Mouse (Mus musculus) MN1 (cell line): Measurements from ENCODE around the gene Zbtb16.

Source experiments
- DNase-seq: peaks from one replicate; pipeline ENCODE4 v3.0.0-alpha.2; 2016; ENCODE audit warnings: low spot score

Gene Zbtb16

DNA sequence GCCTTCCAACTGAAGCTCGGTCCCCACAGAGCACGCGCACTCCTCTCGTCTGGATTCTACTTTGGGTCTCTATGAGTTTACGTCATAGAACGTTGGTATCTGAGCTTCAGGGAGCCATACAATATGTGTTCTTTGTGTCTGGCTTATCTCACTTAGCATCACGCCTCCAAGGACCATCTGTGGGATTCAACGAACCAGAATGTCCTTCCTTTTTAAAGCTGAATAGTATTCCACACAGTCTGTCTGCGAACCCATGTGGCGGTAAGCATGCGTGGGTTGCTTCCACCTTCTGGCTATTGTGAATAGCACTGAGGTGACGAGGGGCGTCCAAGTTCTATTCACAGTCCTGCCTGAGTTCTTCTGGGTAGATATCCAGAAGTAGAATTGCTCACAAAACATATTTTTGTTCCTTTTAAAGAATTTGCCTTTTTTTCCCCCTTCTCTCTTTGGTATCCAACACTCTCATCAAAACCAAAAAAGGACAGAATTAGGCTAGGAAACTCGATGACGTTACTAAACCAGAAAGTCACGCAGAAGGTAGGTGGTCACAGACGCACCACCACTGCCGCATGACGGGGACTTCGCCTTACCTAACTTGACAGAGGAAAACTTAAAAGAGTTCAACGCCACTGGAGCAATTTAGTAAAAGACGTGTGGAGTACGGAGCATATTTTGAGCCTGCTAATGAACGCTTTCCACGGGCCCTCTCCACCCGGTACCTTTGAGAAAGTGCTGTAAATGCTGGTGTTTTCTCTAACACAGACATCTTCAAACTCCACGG is 32.4 kb downstream of the Zbtb16 start:
- no peak for DNase-seq

DNA sequence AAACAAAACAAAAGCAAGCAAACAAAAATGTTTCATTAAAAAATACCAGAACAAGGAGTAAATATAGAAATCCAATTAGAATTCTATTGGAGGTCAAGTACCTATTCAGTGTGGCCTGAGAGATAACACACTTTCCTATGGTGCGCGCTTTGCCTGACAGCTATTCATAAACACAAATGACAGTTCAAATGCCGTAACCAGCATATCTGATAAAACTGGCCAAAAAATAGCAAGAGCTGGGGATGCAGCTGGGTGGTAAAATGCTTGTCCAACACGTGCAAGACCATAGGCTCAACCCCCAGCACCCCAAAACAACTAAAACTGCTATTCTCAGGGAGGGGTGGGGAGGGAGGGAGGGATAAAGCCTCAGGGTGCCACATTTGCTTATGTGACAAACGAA is 33.6 kb downstream of the Zbtb16 start:
- DNase-seq = no peak

- DNase-seq = no peak
Observed at GRCm38 (mm10) chr9:48801322-48801721, 34.7 kb downstream of the Zbtb16 start.

DNA sequence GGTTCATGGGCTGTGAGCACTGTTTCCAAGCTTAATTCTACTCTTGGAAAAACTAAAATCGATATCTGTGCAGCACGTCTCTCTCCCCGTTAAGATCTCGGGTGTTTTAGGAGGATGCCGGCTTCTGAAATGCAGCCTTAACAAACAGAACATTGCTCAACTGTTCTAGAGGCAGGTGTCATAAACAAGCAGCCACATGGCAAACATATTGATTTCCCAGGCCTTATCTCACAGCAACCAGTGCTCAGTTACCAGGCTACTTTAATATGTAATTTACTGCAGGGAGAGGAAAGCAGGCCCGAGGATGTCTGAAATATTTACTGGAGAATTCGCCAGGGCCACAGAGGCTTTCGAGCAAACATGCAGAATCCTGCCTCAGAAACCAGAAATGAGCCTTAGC is 35.4 kb downstream of the Zbtb16 start:
- DNase-seq = no peak

DNA sequence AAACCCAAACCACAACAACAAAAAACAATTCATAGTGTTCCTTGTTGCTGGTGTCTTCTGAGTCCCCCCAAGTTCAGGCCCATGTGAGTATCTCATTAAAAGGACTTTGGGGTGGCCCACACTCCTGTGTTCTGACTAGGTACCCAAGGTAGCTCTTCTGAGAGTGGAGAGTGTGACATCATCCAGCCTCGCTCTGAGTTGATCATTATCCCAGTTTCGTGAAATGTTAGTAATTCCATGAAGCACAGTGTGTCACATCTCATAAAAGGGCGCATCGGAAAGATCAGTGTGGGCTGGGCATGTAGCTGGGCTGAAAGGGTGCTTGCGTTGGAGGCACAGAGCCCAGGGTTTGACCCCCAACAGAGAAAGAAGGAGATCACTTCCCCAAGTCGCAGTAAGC is 38.0 kb downstream of the Zbtb16 start:
- DNase-seq = no peak

GRCm38 (mm10) chr9:48796267-48796822 is 39.7 kb downstream of the Zbtb16 start:
- no peak for DNase-seq

DNA sequence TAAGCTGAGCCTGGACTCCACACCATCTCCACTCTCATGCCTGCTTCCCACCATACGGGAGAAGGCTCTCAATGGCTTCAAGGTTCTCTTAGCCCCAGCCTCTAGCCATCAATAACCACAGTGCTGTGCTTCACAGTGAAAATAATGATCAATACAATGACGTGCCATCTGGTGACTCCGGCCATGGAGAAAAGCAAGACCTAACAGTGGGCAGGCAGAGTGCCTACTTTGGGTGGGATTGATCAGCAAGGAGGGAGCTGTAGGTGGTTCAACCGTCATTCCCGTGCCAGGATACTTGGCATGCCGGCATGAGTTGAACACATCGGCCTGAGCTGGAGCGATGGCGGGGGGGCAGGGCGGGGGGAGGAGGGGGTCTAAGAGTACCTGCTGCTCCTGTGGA is 40.3 kb downstream of the Zbtb16 start:
- DNase-seq = no peak

DNA sequence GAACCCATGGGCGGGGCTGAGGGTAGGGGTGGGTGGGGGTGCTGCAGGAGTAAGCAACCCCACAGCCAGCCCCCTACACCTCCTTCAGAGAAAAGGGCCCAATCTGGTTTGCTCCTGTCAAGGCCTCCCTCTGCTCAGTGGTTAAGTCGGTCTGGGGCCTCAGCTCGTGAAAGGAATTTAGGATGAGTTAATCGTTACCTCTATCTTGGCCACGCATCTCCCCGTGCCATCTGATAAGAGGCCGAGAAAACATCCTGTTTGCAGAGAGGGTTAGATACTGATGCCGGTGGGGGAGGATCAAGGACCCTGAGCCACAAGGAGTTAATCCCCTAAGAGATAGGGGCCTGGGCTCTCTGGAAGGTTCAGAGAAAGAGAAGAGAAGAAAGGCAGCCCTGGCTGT is 40.9 kb downstream of the Zbtb16 start:
- DNase-seq = no peak

DNA sequence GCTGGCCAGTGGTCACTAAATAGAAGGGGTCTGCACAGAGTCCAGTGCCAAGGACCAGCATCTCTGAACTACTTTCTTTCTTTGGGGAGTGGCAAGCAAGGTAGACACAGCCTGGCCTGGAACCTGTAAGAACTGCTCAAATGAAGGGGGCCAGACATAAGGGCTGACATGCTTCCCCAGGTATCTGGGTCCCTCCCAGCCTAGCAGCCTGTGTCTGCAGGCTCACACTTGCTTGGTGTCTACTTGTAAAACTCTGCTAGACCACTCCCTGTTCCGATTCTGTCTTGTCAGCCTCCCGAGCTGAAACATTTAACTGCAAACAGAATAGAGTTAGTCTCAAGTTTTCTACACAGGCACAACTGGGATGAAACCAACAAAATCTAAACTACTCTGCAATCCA is 41.6 kb downstream of the Zbtb16 start:
- no peak for DNase-seq

DNA sequence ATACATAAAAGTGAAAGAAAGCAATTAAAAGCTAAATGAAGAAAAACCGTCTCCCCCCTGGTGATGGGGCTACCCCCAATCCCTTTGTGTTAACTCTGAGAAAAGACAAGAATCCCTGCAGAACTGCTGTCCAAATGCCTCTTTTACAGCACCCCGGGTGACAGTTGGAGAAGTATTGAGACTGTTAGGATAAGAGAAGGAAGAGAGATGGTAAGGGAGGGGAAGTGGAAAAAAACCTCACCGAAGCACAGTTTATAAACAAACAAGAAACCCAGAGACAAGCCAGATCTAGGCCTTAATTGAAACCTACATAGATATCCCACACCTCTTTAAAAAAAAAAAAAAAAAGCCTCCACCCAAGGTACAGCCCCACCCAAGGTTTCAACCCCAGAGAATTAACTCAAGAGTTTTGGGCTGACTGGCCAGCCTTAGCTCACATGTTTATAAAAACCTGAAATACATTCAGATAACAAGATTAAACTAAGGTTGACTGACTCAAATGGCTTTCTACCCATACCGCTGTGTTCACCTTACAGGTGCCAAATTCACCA is 42.3 kb downstream of the Zbtb16 start:
- no peak for DNase-seq

DNA sequence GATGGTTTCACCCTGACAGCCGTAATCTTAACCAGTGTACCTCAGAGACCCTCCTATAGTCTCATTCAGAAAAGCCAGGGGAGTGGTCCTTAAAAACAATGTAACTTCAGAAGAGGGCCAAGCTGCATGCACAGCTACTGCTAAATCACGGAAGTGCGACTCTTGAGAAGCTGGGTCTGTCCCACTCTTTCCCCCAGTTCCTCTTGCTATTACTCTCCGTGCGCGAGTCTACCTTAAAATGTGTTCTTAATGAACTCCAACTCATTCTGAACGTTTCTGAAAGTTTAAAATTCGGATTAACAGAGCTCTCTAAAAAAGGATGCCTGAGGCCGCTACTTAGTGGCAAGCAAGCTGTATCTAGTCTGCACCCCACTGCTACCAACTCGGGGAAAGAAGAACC is 45.4 kb downstream of the Zbtb16 start:
- DNase-seq = no peak

DNA sequence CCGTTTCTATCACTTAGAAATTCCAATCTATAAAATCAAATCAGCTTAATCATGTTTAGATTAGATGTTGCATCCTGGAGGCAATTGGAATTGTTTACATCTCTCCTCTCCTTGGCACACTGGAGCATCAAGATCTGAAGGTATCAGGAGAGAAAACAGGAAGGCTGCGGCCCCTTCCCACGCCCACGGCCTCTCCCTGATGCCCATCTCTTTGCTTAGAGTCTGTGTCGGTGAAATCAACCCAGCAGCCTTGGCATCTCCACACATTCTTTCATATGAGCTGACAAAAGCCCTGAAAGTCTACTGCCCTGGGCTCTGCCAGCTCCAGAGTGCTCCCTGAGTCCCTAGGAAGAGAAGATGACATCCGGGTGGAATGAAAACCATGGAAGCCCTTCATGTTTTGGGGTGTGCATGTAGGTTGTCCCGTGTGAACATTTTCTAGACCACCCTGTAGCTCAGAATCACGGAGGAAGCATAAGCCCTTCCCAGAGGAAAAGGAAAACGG is 48.1 kb downstream of the Zbtb16 start:
- DNase-seq = no peak

DNA sequence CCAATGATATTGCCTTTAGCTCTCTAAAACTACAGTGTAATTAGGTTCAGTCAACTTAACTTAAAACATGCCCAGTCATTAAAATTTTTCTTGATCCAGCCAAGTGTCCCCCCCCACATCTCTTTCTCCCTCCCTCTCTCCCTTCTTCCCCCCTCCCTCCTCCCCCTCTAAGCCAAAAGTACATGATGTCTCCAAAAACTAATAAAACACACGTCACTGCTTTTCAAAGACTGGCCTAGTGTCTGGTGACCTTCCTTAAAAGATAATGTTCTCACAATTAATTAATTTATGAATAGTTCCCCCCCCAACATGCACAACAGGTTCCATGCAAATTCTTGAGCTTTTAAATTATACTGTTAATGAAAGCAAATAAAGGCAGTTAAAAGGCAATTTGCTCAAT is 48.7 kb downstream of the Zbtb16 start:
- DNase-seq = no peak

DNA sequence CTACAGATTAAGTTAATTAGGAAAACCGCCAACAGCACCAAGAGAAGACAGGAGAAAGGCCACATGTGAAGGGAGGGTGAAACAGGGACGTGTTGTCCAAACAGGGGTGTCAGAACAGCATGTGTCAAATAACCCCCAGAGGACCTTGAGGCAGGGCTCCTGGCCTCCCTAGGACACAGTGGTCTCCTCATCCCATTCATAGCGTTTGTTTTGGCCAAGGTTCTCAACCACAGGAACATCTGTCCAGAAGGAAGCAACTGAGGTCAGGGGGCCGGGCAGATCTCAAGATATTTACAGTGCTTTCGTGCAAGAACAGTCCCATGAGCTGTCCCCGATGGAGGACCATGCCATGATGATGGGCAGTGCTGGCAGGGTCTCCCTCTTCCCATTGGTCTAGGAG is 49.2 kb downstream of the Zbtb16 start:
- no peak for DNase-seq

GRCm38 (mm10) chr9:48784937-48785336 is 51.1 kb downstream of the Zbtb16 start:
- no peak for DNase-seq

GRCm38 (mm10) chr9:48783292-48783691 is 52.7 kb downstream of the Zbtb16 start:
- DNase-seq = no peak

DNA sequence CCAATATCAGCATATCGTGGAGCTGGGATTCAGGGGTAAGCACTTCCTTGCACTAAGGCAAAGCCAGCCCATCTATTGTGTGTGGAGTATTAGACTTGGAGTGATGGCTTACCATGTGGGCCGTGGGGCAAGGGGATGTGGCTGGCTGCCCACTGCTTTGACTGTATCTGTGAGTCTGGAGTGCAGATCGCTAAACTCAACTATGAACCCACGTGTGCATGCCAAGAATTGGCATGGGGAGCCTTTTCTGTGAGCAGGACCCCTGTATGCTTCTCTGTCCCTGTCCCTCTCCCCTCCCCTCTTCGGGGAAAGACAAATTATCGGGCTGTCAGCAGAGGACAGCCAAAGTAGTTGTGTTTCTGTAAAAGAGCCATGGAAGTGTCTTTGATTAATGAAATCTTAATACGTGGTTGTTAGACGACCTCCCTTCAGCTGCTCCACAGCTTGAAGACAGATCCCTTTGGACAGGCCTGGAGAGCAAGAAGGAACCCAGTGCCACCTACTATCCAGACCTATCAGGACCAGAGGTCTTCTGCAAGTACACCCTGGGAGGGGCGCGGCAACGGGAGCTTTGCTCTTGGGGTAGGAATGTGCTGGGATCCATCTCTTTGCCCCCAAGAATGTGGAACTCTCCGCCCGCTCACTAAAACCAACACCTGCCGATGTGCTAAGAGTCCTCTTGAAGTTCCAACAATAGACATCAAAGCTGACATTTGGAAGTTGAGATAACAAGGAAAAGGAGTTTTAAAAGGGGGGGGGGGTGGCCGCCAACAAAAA is 53.5 kb downstream of the Zbtb16 start:
- DNase-seq = no peak

- DNase-seq = no peak
Observed at GRCm38 (mm10) chr9:48776268-48776667, 59.8 kb downstream of the Zbtb16 start.

GRCm38 (mm10) chr9:48775561-48775960 is 60.5 kb downstream of the Zbtb16 start:
- DNase-seq = no peak

GRCm38 (mm10) chr9:48773710-48774109 is 62.3 kb downstream of the Zbtb16 start:
- no peak for DNase-seq

GRCm38 (mm10) chr9:48773130-48773529 is 62.9 kb downstream of the Zbtb16 start:
- no peak for DNase-seq

DNA sequence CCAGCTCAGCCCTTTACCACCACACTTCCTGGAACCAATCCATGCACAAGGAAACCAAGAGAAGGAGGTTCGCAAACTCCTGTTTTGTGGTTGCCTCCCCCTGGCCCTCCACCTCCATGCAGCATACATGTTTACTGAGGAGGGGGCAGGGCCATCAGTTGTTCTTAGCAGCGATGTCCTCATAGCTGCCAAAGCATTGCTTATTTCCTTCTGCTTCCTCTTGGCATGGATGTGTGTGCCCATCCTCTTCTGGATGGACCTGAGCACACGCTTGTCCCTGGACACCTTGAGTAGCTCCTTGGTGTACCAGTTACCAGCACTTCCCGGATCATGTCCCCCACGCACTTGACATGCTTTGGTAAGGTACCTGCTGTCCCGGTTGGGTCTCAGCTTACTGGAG is 64.5 kb downstream of the Zbtb16 start:
- no peak for DNase-seq

DNA sequence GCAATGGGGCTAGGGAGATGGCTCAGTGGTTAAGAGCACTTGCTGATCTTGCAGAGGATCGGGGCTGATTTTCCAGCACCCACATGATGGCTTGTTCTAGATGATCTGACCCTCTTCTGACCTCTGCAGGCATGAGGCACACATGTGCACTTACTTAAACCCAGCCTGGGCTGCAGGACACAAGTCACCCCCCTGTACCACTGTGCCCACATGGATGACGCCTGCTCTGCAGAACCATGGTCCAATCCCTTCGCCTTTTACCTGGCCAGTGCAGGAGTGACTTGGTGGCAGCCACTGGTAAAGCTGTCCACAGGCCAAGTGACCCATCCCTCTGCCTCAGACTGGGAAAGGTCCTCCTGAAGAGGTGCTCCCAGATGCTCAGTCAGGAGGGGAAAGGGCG is 67.1 kb downstream of the Zbtb16 start:
- DNase-seq = no peak
